Mouse (Mus musculus): Measurements from ENCODE around the gene Abhd8. TPM values are rescaled to one million over a fixed set of nuclear protein-coding genes. Genes with fewer than 3 reads are reported as not detected.
A peak's percentile ranks its signal among the peaks of the same experiment; 100 is the strongest.

Gene Abhd8
- polyA plus RNA-seq, 1 experiment from 2014 or later = 47.8 TPM

- H3K27ac ChIP-seq (ENCODE audit: low read depth) = no peak overlapping the region
- H3K9me3 ChIP-seq (ENCODE audit: low read depth, low read length) = no peaks in the 10 kb centered on the region
- H3K4me1 ChIP-seq (ENCODE audit: insufficient read depth) = no peaks in the 10 kb centered on the region
- no peak overlapping the region for H3K4me3 ChIP-seq (ENCODE audit: low read depth, low read length)
- no peaks in the 10 kb centered on the region for H3K27me3 ChIP-seq (ENCODE audit: insufficient read depth, low read length)
- H3K9ac ChIP-seq = no peak overlapping the region
- no peak for ATAC-seq (ENCODE audit: insufficient read depth)
- WGBS = 92% methylated on average over 4 of the region's 4 CpGs
- peaks cover 36% of the 10 kb centered on the region for H3K36me3 ChIP-seq (ENCODE audit: insufficient read depth)
- no peak overlapping the region for H3K4me2 ChIP-seq
- TF ChIP-seq CTCF (IDR thresholded peaks at IDR 0.05; ENCODE audit: low read depth) = no peak
- DNase-seq = no peak
These were observed 55.2 kb downstream of the Abhd8 start for GRCm38 (mm10) chr8:71408231-71408630.

DNA sequence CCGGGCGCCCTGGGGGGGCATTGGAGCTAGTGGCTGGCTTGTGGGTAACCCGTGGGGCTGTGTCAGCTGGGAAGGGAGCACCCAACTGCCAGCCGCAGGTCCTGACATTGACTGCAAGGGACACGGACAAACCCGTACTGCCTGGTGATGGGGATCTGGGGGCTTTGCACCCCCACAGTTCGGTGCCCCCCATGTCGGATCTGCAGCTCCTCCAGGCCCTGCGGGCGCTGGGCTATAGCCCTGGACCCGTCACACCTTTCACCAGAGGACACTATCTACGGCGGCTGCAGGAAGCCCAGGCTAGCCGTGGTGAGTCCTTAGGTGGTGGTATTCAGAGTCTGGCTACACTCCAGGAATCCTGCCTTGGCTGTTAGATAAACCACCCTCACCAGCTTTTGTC lies 56.0 kb downstream of the Abhd8 start:
- Histone ChIP-seq H3K36me3 (ENCODE audit: insufficient read depth) (peaks cover 36% of the 10 kb centered on the region), H3K27ac (ENCODE audit: low read depth) (no peak overlapping the region), H3K4me1 (ENCODE audit: insufficient read depth) (no peaks in the 10 kb centered on the region), H3K4me3 (ENCODE audit: low read depth, low read length) (peak overlapping the region; percentile 78), H3K9ac (no peak overlapping the region), H3K27me3 (ENCODE audit: insufficient read depth, low read length) (no peaks in the 10 kb centered on the region), H3K4me2 (peak overlapping the region; percentile 88), H3K9me3 (ENCODE audit: low read depth, low read length) (no peaks in the 10 kb centered on the region)
- DNase-seq = no peak
- 88% methylated on average over 14 of the region's 14 CpGs for WGBS
- no peak for TF ChIP-seq CTCF (IDR thresholded peaks at IDR 0.05; ENCODE audit: low read depth)
- no peak for ATAC-seq (ENCODE audit: insufficient read depth)

Other genes with a start within 250 kb of the Abhd8 start
- 24.2 and 25.3 TPM in 2 replicates for gene Myo9b, start 190.9 kb downstream of the Abhd8 start, polyA plus RNA-seq (2014; fragmentation: Nextera tagmentation; extraction: Ambion mirVana)
- 55.3 and 60.1 TPM in 2 replicates for gene Haus8, start 190.7 kb downstream of the Abhd8 start, polyA plus RNA-seq (2014; fragmentation: Nextera tagmentation; extraction: Ambion mirVana)
- gene Use1, start 96.8 kb downstream of the Abhd8 start, polyA plus RNA-seq (2014; fragmentation: Nextera tagmentation; extraction: Ambion mirVana) = 83.2 and 85.6 TPM in 2 replicates
- 4.0 and 5.0 TPM in 2 replicates for gene Ocel1, start 92.4 kb downstream of the Abhd8 start, polyA plus RNA-seq (2014; fragmentation: Nextera tagmentation; extraction: Ambion mirVana)
- 94.7 and 102 TPM in 2 replicates for gene Nr2f6, start 81.7 kb downstream of the Abhd8 start, polyA plus RNA-seq (2014; fragmentation: Nextera tagmentation; extraction: Ambion mirVana)
- gene Ushbp1, start 67.9 kb downstream of the Abhd8 start, polyA plus RNA-seq (2014; fragmentation: Nextera tagmentation; extraction: Ambion mirVana) = 20.5 and 20.6 TPM in 2 replicates
- 108 and 114 TPM in 2 replicates for gene Babam1, start 66.8 kb downstream of the Abhd8 start, polyA plus RNA-seq (2014; fragmentation: Nextera tagmentation; extraction: Ambion mirVana)
- 32.2 and 38.0 TPM in 2 replicates for gene Ankle1, start 57.6 kb downstream of the Abhd8 start, polyA plus RNA-seq (2014; fragmentation: Nextera tagmentation; extraction: Ambion mirVana)
- gene Mrpl34, start 1.3 kb upstream of the Abhd8 start, polyA plus RNA-seq (2014; fragmentation: Nextera tagmentation; extraction: Ambion mirVana) = 134 and 135 TPM in 2 replicates
- 101 and 111 TPM in 2 replicates for gene Dda1, start 5.5 kb upstream of the Abhd8 start, polyA plus RNA-seq (2014; fragmentation: Nextera tagmentation; extraction: Ambion mirVana)
- 2.4 and 3.1 TPM in 2 replicates for gene Ano8, start 22.3 kb upstream of the Abhd8 start, polyA plus RNA-seq (2014; fragmentation: Nextera tagmentation; extraction: Ambion mirVana)
- 7.6 and 9.6 TPM in 2 replicates for gene Gtpbp3, start 24.4 kb upstream of the Abhd8 start, polyA plus RNA-seq (2014; fragmentation: Nextera tagmentation; extraction: Ambion mirVana)
- 123 and 135 TPM in 2 replicates for gene Plvap, start 48.1 kb upstream of the Abhd8 start, polyA plus RNA-seq (2014; fragmentation: Nextera tagmentation; extraction: Ambion mirVana)
- 1.0 TPM in 2 replicates for gene Ccdc194, start 62.1 kb upstream of the Abhd8 start, polyA plus RNA-seq (2014; fragmentation: Nextera tagmentation; extraction: Ambion mirVana)
- 15.0 and 16.6 TPM in 2 replicates for gene Bst2, start 73.8 kb upstream of the Abhd8 start, polyA plus RNA-seq (2014; fragmentation: Nextera tagmentation; extraction: Ambion mirVana)
- gene Mvb12a, start 79.3 kb upstream of the Abhd8 start, polyA plus RNA-seq (2014; fragmentation: Nextera tagmentation; extraction: Ambion mirVana) = 89.3 and 106 TPM in 2 replicates
- gene Tmem221, start 95.2 kb upstream of the Abhd8 start, polyA plus RNA-seq (2014; fragmentation: Nextera tagmentation; extraction: Ambion mirVana) = 1.9 and 3.2 TPM in 2 replicates
- gene Nxnl1, start 102.9 kb upstream of the Abhd8 start, polyA plus RNA-seq (2014; fragmentation: Nextera tagmentation; extraction: Ambion mirVana) = 0.07 TPM in 1 of 2 replicates, not detected in the other
- 18.5 and 19.9 TPM in 2 replicates for gene Slc27a1, start 105.2 kb upstream of the Abhd8 start, polyA plus RNA-seq (2014; fragmentation: Nextera tagmentation; extraction: Ambion mirVana)
- 251 and 253 TPM in 2 replicates for gene Pgls, start 128.5 kb upstream of the Abhd8 start, polyA plus RNA-seq (2014; fragmentation: Nextera tagmentation; extraction: Ambion mirVana)
- 2.4 and 4.6 TPM in 2 replicates for gene Fam129c, start 134.0 kb upstream of the Abhd8 start, polyA plus RNA-seq (2014; fragmentation: Nextera tagmentation; extraction: Ambion mirVana)
- 87.5 and 90.5 TPM in 2 replicates for gene Colgalt1, start 147.3 kb upstream of the Abhd8 start, polyA plus RNA-seq (2014; fragmentation: Nextera tagmentation; extraction: Ambion mirVana)
- gene Unc13a, start 208.1 kb upstream of the Abhd8 start, polyA plus RNA-seq (2014; fragmentation: Nextera tagmentation; extraction: Ambion mirVana) = 0.46 and 0.64 TPM in 2 replicates
- 7.2 and 7.8 TPM in 2 replicates for gene Jak3, start 212.6 kb upstream of the Abhd8 start, polyA plus RNA-seq (2014; fragmentation: Nextera tagmentation; extraction: Ambion mirVana)
- 0.87 and 1.0 TPM in 2 replicates for gene Insl3, start 225.6 kb upstream of the Abhd8 start, polyA plus RNA-seq (2014; fragmentation: Nextera tagmentation; extraction: Ambion mirVana)
- 2.1 and 2.3 TPM in 2 replicates for gene B3gnt3, start 238.1 kb upstream of the Abhd8 start, polyA plus RNA-seq (2014; fragmentation: Nextera tagmentation; extraction: Ambion mirVana)

All from lung, embryonic 14.5 days (tissue).